Mouse (Mus musculus) urinary bladder, postnatal 4 days (tissue): ENCODE measurements at regions not wholly inside any gene's neighbourhood (a gene's known extent, or its start where the extent isn't known, plus 50 kb on each side); places are given as distances from the start of the nearest gene placed in this dataset.

Experiments used
- DNase-seq, 2 experiments: peaks; one replicate each; pipeline ENCODE4 v3.0.0; 2021 to 2022; ENCODE audit warnings: low spot score in 2 of 2

DNA sequence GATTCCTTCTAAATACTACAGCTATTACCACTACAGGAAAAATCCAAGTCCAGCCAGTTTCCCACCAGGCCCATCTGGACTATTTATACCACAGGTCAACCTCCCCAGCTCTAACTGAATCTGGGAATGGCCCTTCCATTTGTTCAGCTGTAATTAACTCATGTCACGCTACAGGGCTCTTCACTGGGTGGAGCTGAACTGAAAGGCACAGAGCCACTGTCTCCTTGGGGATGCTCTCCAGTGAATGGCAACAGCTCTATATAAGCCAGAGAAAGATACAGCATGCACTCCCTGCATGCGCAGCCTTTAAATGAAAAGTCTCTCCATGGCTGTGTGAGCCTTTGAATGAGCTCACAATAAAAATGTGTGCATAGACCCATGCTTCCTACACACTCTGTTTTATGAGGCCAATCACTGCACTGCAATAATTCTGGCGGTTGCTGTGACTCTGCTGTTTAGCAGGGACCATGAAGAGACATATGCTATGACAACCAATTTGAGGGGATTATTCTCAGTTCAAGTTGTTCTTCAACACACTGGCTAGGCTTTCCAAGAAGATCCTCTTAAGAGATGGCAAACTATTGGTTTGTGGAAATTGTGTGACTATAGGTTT lies 376.3 kb upstream of the Kif18a start:
- no peak for DNase-seq

- DNase-seq: no peak
Observed at GRCm38 (mm10) chr2:108913555-108913954, 367.0 kb upstream of the Kif18a start.

DNA sequence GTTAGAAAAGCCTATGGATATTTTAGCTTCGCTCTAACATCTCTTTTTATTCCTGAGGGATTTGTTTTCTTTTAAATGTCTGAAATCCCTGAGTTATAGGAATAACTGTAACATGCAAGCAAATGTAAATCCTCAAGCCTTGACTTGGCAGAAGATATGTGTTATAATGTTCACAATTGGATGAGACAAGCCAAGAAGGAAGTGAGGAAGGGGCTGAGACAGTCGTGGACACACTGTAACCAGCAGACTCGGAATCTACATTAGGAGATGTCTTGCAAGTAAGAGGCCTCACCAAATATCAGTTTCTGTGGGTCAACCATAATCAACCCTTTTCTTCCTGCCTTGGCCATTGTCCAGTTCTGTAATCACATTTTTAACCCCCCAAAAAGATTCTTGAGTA lies 366.6 kb upstream of the Kif18a start:
- no peak for DNase-seq

GRCm38 (mm10) chr2:108919500-108920045 lies 361.0 kb upstream of the Kif18a start:
- no peak for DNase-seq

GRCm38 (mm10) chr2:108920111-108920510 lies 360.4 kb upstream of the Kif18a start:
- DNase-seq: no peak

DNA sequence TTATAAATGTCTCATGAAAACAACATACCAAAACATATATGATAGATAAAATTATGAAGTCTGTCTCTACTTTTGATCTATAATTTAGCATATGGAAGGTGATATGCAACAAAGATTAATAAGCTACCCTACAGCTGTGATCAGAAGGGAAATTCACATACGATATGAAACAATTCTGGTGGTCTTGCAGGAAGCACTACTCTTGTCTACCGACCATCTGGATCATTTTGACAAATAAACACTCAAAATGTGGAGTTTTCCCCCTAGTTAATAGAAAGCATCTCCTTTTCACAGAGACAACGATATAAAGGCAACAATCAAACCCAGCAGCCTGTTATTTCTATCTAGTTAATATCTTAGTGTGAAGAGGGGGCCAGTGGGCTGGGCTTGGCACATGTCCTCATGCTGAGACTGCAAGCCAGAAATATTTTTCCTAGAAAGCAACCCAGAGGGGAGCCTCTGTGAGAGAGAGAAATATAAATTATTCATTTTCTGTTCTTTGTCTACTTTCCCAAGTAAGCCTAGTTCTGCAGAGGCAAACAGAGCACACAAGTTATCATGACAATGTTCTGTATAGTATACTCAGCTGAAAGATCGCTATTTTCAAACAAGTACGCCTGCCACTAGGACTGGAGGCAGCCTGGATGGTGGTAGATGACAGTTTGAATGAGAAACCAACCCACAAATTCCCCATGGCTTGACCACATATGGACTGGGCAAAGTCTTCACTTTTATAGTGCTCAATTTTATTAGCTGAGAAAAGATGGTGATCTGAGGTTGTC lies 344.4 kb upstream of the Kif18a start:
- DNase-seq: no peak

- DNase-seq: no peak
Observed at GRCm38 (mm10) chr2:108980921-108981320, 299.6 kb upstream of the Kif18a start.

DNA sequence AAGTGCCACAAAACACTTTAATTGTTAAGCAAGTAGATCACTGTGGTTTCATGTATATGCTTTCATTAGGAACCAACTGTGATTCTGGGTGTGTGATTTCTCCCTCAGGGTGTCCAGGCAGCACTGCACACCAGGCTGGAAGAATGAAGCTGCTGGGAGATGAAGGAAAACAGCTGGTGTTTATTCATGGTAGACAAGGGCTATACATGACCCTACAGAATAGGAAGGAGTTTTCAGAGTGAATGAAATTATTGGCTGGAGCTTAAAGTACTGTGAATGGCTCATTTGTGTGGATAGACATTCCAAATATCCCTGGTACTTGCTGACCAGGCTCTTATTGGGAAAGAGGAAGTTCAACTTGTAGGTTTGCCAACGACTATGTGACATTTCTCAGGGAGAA lies 264.3 kb upstream of the Kif18a start:
- DNase-seq: no peak

- DNase-seq: no peak
Observed at GRCm38 (mm10) chr2:109017018-109017707, 263.4 kb upstream of the Kif18a start.

- DNase-seq: no peak
Observed at GRCm38 (mm10) chr2:109038131-109038695, 242.3 kb upstream of the Kif18a start.
